14 mouse cellular contexts compared by ENCODE assay signal in genomic region chr15:18052219-18053030, GRCm38 (mm10).
DNase-seq lines count a peak whose midpoint lies in the region; ATAC-seq lines count a peak whose summit lies in the region.
"Had no signal": no experiment of that assay in that cellular context is flagged by ENCODE, and none has a peak within 500 bp of the region (broad histone marks: within the 10 kb centered on the region; RNA-seq: fewer than 3 reads in every experiment).

No protein-coding gene starts in this region.

- no peak overlapping the region for H3K27ac ChIP-seq in forebrain, embryonic 11.5 days (ENCODE audit: low read depth, low read length)
- H3K27ac ChIP-seq in hindbrain, embryonic 15.5 days (replicated peaks): 0 out of 2 replicates have a peak overlapping the region, but pooled peaks have one; percentile 15
- H3K27ac ChIP-seq in neural tube, embryonic 11.5 days (ENCODE audit: low read depth, low read length): no peak overlapping the region
- no peak overlapping the region for H3K27ac ChIP-seq in intestine, embryonic 15.5 days
- H3K27ac ChIP-seq: embryonic facial prominence, embryonic 13.5 days; heart, adult 2 months; lung, embryonic 15.5 days had no signal

- no peaks in the 10 kb centered on the region for H3K27me3 ChIP-seq in forebrain, embryonic 11.5 days (ENCODE audit: control insufficient read depth, insufficient read depth, low read length)
- H3K27me3 ChIP-seq in hindbrain, embryonic 15.5 days: no peaks in the 10 kb centered on the region
- H3K27me3 ChIP-seq in neural tube, embryonic 11.5 days (ENCODE audit: control insufficient read depth, insufficient read depth, low read length): no peaks in the 10 kb centered on the region
- no peaks in the 10 kb centered on the region for H3K27me3 ChIP-seq in intestine, embryonic 15.5 days (replicated peaks)
- H3K27me3 ChIP-seq: embryonic facial prominence, embryonic 13.5 days; lung, embryonic 15.5 days had no signal

- no peak overlapping the region for H3K4me3 ChIP-seq in forebrain, embryonic 11.5 days (ENCODE audit: low read depth, low read length)
- H3K4me3 ChIP-seq in hindbrain, embryonic 15.5 days: no peak overlapping the region
- H3K4me3 ChIP-seq in neural tube, embryonic 11.5 days (ENCODE audit: low read depth, low read length): no peak overlapping the region
- H3K4me3 ChIP-seq in intestine, embryonic 15.5 days (replicated peaks): no peak overlapping the region
- H3K4me3 ChIP-seq: embryonic facial prominence, embryonic 13.5 days; heart, adult 2 months; lung, embryonic 15.5 days had no signal

- H3K9me3 ChIP-seq in forebrain, embryonic 11.5 days (ENCODE audit: control insufficient read depth, low read length): no peaks in the 10 kb centered on the region
- no peaks in the 10 kb centered on the region for H3K9me3 ChIP-seq in hindbrain, embryonic 15.5 days
- no peaks in the 10 kb centered on the region for H3K9me3 ChIP-seq in neural tube, embryonic 11.5 days (ENCODE audit: control insufficient read depth, low read length)
- H3K9me3 ChIP-seq in intestine, embryonic 15.5 days: no peaks in the 10 kb centered on the region
- H3K9me3 ChIP-seq: embryonic facial prominence, embryonic 13.5 days; lung, embryonic 15.5 days had no signal

- no peaks in the 10 kb centered on the region for H3K36me3 ChIP-seq in forebrain, embryonic 11.5 days (ENCODE audit: control insufficient read depth, insufficient read depth, low read length)
- no peaks in the 10 kb centered on the region for H3K36me3 ChIP-seq in hindbrain, embryonic 15.5 days
- no peaks in the 10 kb centered on the region for H3K36me3 ChIP-seq in neural tube, embryonic 11.5 days (ENCODE audit: control insufficient read depth, insufficient read depth, low read length)
- H3K36me3 ChIP-seq in intestine, embryonic 15.5 days: no peaks in the 10 kb centered on the region
- H3K36me3 ChIP-seq: embryonic facial prominence, embryonic 13.5 days; lung, embryonic 15.5 days had no signal

- H3K4me1 ChIP-seq in forebrain, embryonic 11.5 days (replicated peaks; ENCODE audit: control insufficient read depth, insufficient read depth, low read length): no peaks in the 10 kb centered on the region; the same call in 1 of the 2 replicates
- no peaks in the 10 kb centered on the region for H3K4me1 ChIP-seq in hindbrain, embryonic 15.5 days (replicated peaks)
- H3K4me1 ChIP-seq in neural tube, embryonic 11.5 days (ENCODE audit: control insufficient read depth, insufficient read depth, low read length): no peaks in the 10 kb centered on the region
- no peaks in the 10 kb centered on the region for H3K4me1 ChIP-seq in intestine, embryonic 15.5 days (replicated peaks)
- H3K4me1 ChIP-seq: embryonic facial prominence, embryonic 13.5 days; lung, embryonic 15.5 days had no signal

- ATAC-seq in forebrain, embryonic 11.5 days (replicated peaks; ENCODE audit: low FRiP score): peak; percentile 85
- ATAC-seq in hindbrain, embryonic 15.5 days (ENCODE audit: low FRiP score, low read depth): peak; percentile 93
- no peak for ATAC-seq in neural tube, embryonic 11.5 days (ENCODE audit: insufficient read depth, low FRiP score, low TSS enrichment)
- ATAC-seq in intestine, embryonic 15.5 days: no peak
- ATAC-seq: activated CD4-positive, CD25-positive, alpha-beta regulatory T cell, adult 4 months had no signal

- peak; percentile 93 to 94 for DNase-seq in cerebellum, postnatal 10 days
- DNase-seq in cerebellum, adult 18-20 months: no peak
- peak; percentile 50 for DNase-seq in forebrain, embryonic 11.5 days (ENCODE audit: low spot score)
- DNase-seq in neural tube, embryonic 11.5 days (ENCODE audit: low spot score): peak; percentile 23
- DNase-seq in heart, postnatal 25 days (ENCODE audit: low spot score): no peak
- DNase-seq in right cerebral cortex, postnatal 10 days (ENCODE audit: low spot score in 2 of 2): no peak
- DNase-seq: heart, adult 2 months; kidney, postnatal 10 days; thymus, postnatal 4 days had no signal

- intact Hi-C loops in heart, postnatal 25 days (cut with DNase I): no loop called here

- H3K4me2 ChIP-seq in forebrain, embryonic 11.5 days (ENCODE audit: low read depth, low read length, severe bottlenecking): no peak overlapping the region
- no peak overlapping the region for H3K4me2 ChIP-seq in hindbrain, embryonic 15.5 days
- no peak overlapping the region for H3K4me2 ChIP-seq in neural tube, embryonic 11.5 days (ENCODE audit: low read depth)
- no peak overlapping the region for H3K4me2 ChIP-seq in intestine, embryonic 15.5 days (replicated peaks)
- H3K4me2 ChIP-seq: embryonic facial prominence, embryonic 13.5 days; lung, embryonic 15.5 days had no signal

- WGBS in forebrain, embryonic 11.5 days: 19% methylated on average over 3 of the region's 3 CpGs
- 28% methylated on average over 3 of the region's 3 CpGs for whole genome bisulfite sequencing in hindbrain, embryonic 15.5 days
- WGBS in neural tube, embryonic 11.5 days: 50% methylated on average over 3 of the region's 3 CpGs
- WGBS in intestine, embryonic 15.5 days: 69% methylated on average over 3 of the region's 3 CpGs

- no peak overlapping the region for H3K9ac ChIP-seq in forebrain, embryonic 11.5 days (ENCODE audit: low read length)
- H3K9ac ChIP-seq in hindbrain, embryonic 15.5 days: no peak overlapping the region
- H3K9ac ChIP-seq in neural tube, embryonic 11.5 days (ENCODE audit: low read length): no peak overlapping the region
- no peak overlapping the region for H3K9ac ChIP-seq in intestine, embryonic 15.5 days
- H3K9ac ChIP-seq: embryonic facial prominence, embryonic 13.5 days; lung, embryonic 15.5 days had no signal

Comparison
In these comparisons a context has a peak if more than half of its experiments do, and no peak if none do; other contexts are left out.
1. DNase-seq: peak in cerebellum, postnatal 10 days (2 of 2), forebrain, embryonic 11.5 days (single experiment) and neural tube, embryonic 11.5 days (single experiment); none in cerebellum, adult 18-20 months (0 of 2), heart, postnatal 25 days (single experiment) and right cerebral cortex, postnatal 10 days (0 of 2).
2. ATAC-seq: peak in forebrain, embryonic 11.5 days (single experiment) and hindbrain, embryonic 15.5 days (single experiment); none in neural tube, embryonic 11.5 days (single experiment) and intestine, embryonic 15.5 days (single experiment).